Mouse (Mus musculus) adrenal gland, postnatal 4 days (tissue): Measurements from ENCODE around the gene Rgs10. TPM values are rescaled to one million over a fixed set of nuclear protein-coding genes. Genes with fewer than 3 reads are reported as not detected.

ENCODE experiments used
- DNase-seq, 2 experiments: peaks; one replicate each; pipeline ENCODE4 v3.0.0; 2021 to 2022; ENCODE audit warnings: low spot score in 2 of 2, mixed read lengths in 2 of 2
- long read RNA-seq, 2 experiments: library from polyadenylated mRNA; stranded (forward); transcript quantifications; one replicate each; pipeline ENCODE4 v2.0.0; 2021
- total RNA-seq, 2 experiments: library from RNA; stranded (reverse); gene quantifications; 2 replicates each; pipeline ENCODE4 v1.2.3; 2021

Rgs10 gene
- 10 to 100 TPM; 11.5 to 12.0 TPM for total RNA-seq
- long read RNA-seq, experiment 1, transcript Rgs10-201 (5 exons, 880 nt) = major isoform, 5 of 9 reads
- long read RNA-seq, experiment 1, partial matches to known transcripts = 2 of 9 reads
- long read RNA-seq, experiment 1, other reads (novel, unspliced or antisense) = 1 of 9 reads
- long read RNA-seq, experiment 2, transcript Rgs10-201 (5 exons, 880 nt) = major isoform, 8 of 10 reads
- long read RNA-seq, experiment 2, partial matches to known transcripts = 1 of 10 reads
- long read RNA-seq, experiment 2, other reads (novel, unspliced or antisense) = 1 of 10 reads

GRCm38 (mm10) chr7:128417930-128418779 is at the start of gene Rgs10:
Gene Rgs10, minus strand, starts transcription at chr7:128418758.
- DNase-seq = peak in 1 of 2 experiments; percentile 31

GRCm38 (mm10) chr7:128462406-128462805 is 43.8 kb upstream of the Rgs10 start:
- no peak for DNase-seq

GRCm38 (mm10) chr7:128461285-128462215 is 43.0 kb upstream of the Rgs10 start, which contains the start of gene Tial1:
Gene Tial1, minus strand, starts transcription at chr7:128461717.
- DNase-seq = peak; percentile 89 to 90

GRCm38 (mm10) chr7:128460865-128461228 is 42.3 kb upstream of the Rgs10 start:
- DNase-seq = peak in 1 of 2 experiments; percentile 22

GRCm38 (mm10) chr7:128460131-128460864 is 41.7 kb upstream of the Rgs10 start:
- DNase-seq = peak; percentile 10 to 12

- DNase-seq = no peak
Observed at GRCm38 (mm10) chr7:128459791-128460130, 41.2 kb upstream of the Rgs10 start.

- no peak for DNase-seq
Observed at GRCm38 (mm10) chr7:128458011-128458410, 39.5 kb upstream of the Rgs10 start.

GRCm38 (mm10) chr7:128452731-128453130 is 34.2 kb upstream of the Rgs10 start:
- DNase-seq = no peak

- DNase-seq = no peak
Observed at GRCm38 (mm10) chr7:128440584-128440983, 22.0 kb upstream of the Rgs10 start.

GRCm38 (mm10) chr7:128439251-128439650 is 20.7 kb upstream of the Rgs10 start:
- no peak for DNase-seq

GRCm38 (mm10) chr7:128438131-128438530 is 19.6 kb upstream of the Rgs10 start:
- no peak for DNase-seq

GRCm38 (mm10) chr7:128433213-128433612 is 14.7 kb upstream of the Rgs10 start:
- no peak for DNase-seq

GRCm38 (mm10) chr7:128432574-128432973 is 14.0 kb upstream of the Rgs10 start:
- DNase-seq = no peak

- DNase-seq = no peak
Observed at GRCm38 (mm10) chr7:128422491-128422890, 3.9 kb upstream of the Rgs10 start.

GRCm38 (mm10) chr7:128421701-128422100 is 3.1 kb upstream of the Rgs10 start:
- DNase-seq = no peak

- DNase-seq = no peak
Observed at GRCm38 (mm10) chr7:128419690-128420089, 1.1 kb upstream of the Rgs10 start.

- DNase-seq = no peak
Observed at GRCm38 (mm10) chr7:128417226-128417929, 1.2 kb downstream of the Rgs10 start.

- DNase-seq = no peak
Observed at GRCm38 (mm10) chr7:128416664-128417063, 1.9 kb downstream of the Rgs10 start.

GRCm38 (mm10) chr7:128414433-128414832 is 4.1 kb downstream of the Rgs10 start:
- DNase-seq = no peak
